Mouse (Mus musculus) hindbrain, postnatal 0 days (tissue): ENCODE data around the gene Spin1. TPM values are rescaled to one million over a fixed set of nuclear protein-coding genes. Genes with fewer than 3 reads are reported as not detected.
A peak's percentile ranks its signal among the peaks of the same experiment; 100 is the strongest.

Experiments used
- ATAC-seq: fragments of 200-750 bp; cut with Nextera tagmentation; 2 replicates; pipeline ENCODE4 v1.8.0; 2017; ENCODE audit warnings: mild to moderate bottlenecking, moderate TSS enrichment, moderate library complexity
- DNase-seq: peaks from one replicate; pipeline ENCODE4 v3.0.0-alpha.2; 2015; ENCODE audit warnings: low spot score
- H3K27ac ChIP-seq: fragments of 300-500 bp; sonication (generic); 2 replicates; pipeline ENCODE4 v1.5.1; 2014; ENCODE audit warnings: mild to moderate bottlenecking
- H3K27me3 ChIP-seq: fragments of 300-500 bp; sonication (generic); 2 replicates; pipeline ENCODE4 v1.6.1; 2014; ENCODE audit warnings: low read length, mixed read lengths; ENCODE audit not compliant: insufficient read depth
- H3K36me3 ChIP-seq: fragments of 300-500 bp; sonication (generic); 2 replicates; pipeline ENCODE4 v1.6.1; 2014; ENCODE audit warnings: low read length, mixed read lengths; ENCODE audit not compliant: insufficient read depth
- H3K4me1 ChIP-seq: fragments of 300-500 bp; sonication (generic); 2 replicates; pipeline ENCODE4 v1.6.1; 2014; ENCODE audit warnings: antibody characterized with exemption, low read length, mixed read lengths; ENCODE audit not compliant: insufficient read depth
- H3K4me2 ChIP-seq: fragments of 300-500 bp; sonication (generic); 2 replicates; pipeline ENCODE4 v1.6.1; 2014; ENCODE audit warnings: low read depth, mild to moderate bottlenecking, low read length, moderate library complexity, mixed read lengths
- H3K4me3 ChIP-seq: fragments of 300-500 bp; sonication (generic); 2 replicates; pipeline ENCODE4 v1.5.1; 2014; ENCODE audit warnings: low read length
- H3K9ac ChIP-seq: fragments of 300-500 bp; sonication (generic); replicated peaks from 2 replicates; pipeline ENCODE4 v1.6.1; 2014; ENCODE audit warnings: mild to moderate bottlenecking, low read length, moderate library complexity, mixed read lengths
- H3K9me3 ChIP-seq: fragments of 300-500 bp; sonication (generic); 2 replicates; pipeline ENCODE4 v1.6.1; 2016; ENCODE audit warnings: low read length, mixed read lengths
- CTCF ChIP-seq: IDR thresholded peaks from 2 replicates; pipeline ENCODE4 v1.5.1; 2016; ENCODE audit warnings: antibody characterized with exemption, control low read depth, low read depth
- WGBS: fragments of 180-500 bp; shearing (Covaris S2); extraction: QIAGEN DNeasy Blood & Tissue Kit; methylation state at CpG from one replicate; pipeline ENCODE4 v1.1.7; 2014; 5-methylcytosine and 5-hydroxymethylcytosine counted together
- polyA plus RNA-seq: library from polyadenylated mRNA; unstranded; fragments of >200 nt; fragmentation: Nextera tagmentation; extraction: Ambion mirVana; gene quantifications from 2 replicates; pipeline ENCODE4 v1.2.1, GENCODE M21; 2015
- total RNA-seq: library from RNA; depleted of rRNA; stranded (reverse); fragments of >200 nt; gene quantifications from 2 replicates; pipeline ENCODE4 v1.2.3, GENCODE M21; 2014

The Spin1 gene
- total and polyA plus RNA-seq, 2 experiments from 2014 or later = 131 to 174 TPM

GRCm38 (mm10) chr13:51170691-51171680 is 70.3 kb downstream of the Spin1 start, which contains the start of gene Nxnl2:
TSS of gene Nxnl2 (plus strand) at chr13:51171022.
- ATAC-seq (peak; percentile 80), DNase-seq (peak; percentile 60)
- Histone ChIP-seq H3K9me3 (no peaks in the 10 kb centered on the region), H3K9ac (peak within 1 kb of the TSS; percentile 44), H3K36me3 (no peaks in the 10 kb centered on the region), H3K4me2 (peak within 1 kb of the TSS; percentile 78), H3K4me3 (peak within 1 kb of the TSS; percentile 42), H3K4me1 (0 out of 2 replicates have a peak, but pooled peaks cover 6% of the 10 kb centered on the region), H3K27ac (no peak within 1 kb of the TSS; the same call in 1 of the 2 replicates), H3K27me3 (no peaks in the 10 kb centered on the region)
- whole genome bisulfite sequencing = under 1% methylated on average over 64 of the region's 64 CpGs
- peak; percentile 61 for TF ChIP-seq CTCF

GRCm38 (mm10) chr13:51172601-51173000 is 71.9 kb downstream of the Spin1 start:
- Histone ChIP-seq H3K27ac (no peak overlapping the region), H3K4me2 (no peak overlapping the region; the same call in 1 of the 2 replicates), H3K9ac (no peak overlapping the region), H3K27me3 (no peaks in the 10 kb centered on the region), H3K9me3 (no peaks in the 10 kb centered on the region), H3K4me1 (0 out of 2 replicates have a peak, but pooled peaks cover 6% of the 10 kb centered on the region), H3K36me3 (no peaks in the 10 kb centered on the region), H3K4me3 (no peak overlapping the region)
- DNase-seq = no peak
- no peak for TF ChIP-seq CTCF
- no peak for ATAC-seq
- WGBS = 74% methylated on average over 7 of the region's 7 CpGs

- Histone ChIP-seq H3K4me1 (no peaks in the 10 kb centered on the region), H3K27ac (no peak overlapping the region), H3K9me3 (no peaks in the 10 kb centered on the region), H3K4me2 (no peak overlapping the region), H3K27me3 (no peaks in the 10 kb centered on the region), H3K4me3 (no peak overlapping the region), H3K9ac (no peak overlapping the region), H3K36me3 (no peaks in the 10 kb centered on the region)
- 76% methylated on average over 10 of the region's 10 CpGs for WGBS
- ATAC-seq (no peak), DNase-seq (no peak)
- no peak for TF ChIP-seq CTCF
Observed at GRCm38 (mm10) chr13:51178932-51179331, 78.3 kb downstream of the Spin1 start.

- Histone ChIP-seq H3K4me1 (no peaks in the 10 kb centered on the region), H3K9ac (no peak overlapping the region), H3K27me3 (no peaks in the 10 kb centered on the region), H3K4me2 (no peak overlapping the region), H3K9me3 (no peaks in the 10 kb centered on the region), H3K27ac (no peak overlapping the region), H3K36me3 (no peaks in the 10 kb centered on the region), H3K4me3 (no peak overlapping the region)
- no peak for DNase-seq
- WGBS = 46% methylated on average over 3 of the region's 3 CpGs
- ATAC-seq = no peak
- TF ChIP-seq CTCF = no peak
Observed at GRCm38 (mm10) chr13:51179362-51179761, 78.7 kb downstream of the Spin1 start.

- Histone ChIP-seq H3K9me3 (no peaks in the 10 kb centered on the region), H3K4me2 (no peak overlapping the region), H3K4me3 (no peak overlapping the region), H3K27ac (no peak overlapping the region), H3K9ac (no peak overlapping the region), H3K27me3 (no peaks in the 10 kb centered on the region), H3K4me1 (no peaks in the 10 kb centered on the region), H3K36me3 (no peaks in the 10 kb centered on the region)
- no peak for TF ChIP-seq CTCF
- DNase-seq = no peak
- ATAC-seq = no peak
- 87% methylated on average over 7 of the region's 7 CpGs for WGBS
Observed at GRCm38 (mm10) chr13:51182236-51182635, 81.6 kb downstream of the Spin1 start.

GRCm38 (mm10) chr13:51184896-51185295 is 84.2 kb downstream of the Spin1 start:
- Histone ChIP-seq H3K4me3 (no peak overlapping the region), H3K4me2 (no peak overlapping the region), H3K9me3 (no peaks in the 10 kb centered on the region), H3K27ac (no peak overlapping the region), H3K9ac (no peak overlapping the region), H3K36me3 (no peaks in the 10 kb centered on the region), H3K27me3 (no peaks in the 10 kb centered on the region), H3K4me1 (no peaks in the 10 kb centered on the region)
- ATAC-seq = no peak
- no peak for DNase-seq
- no peak for TF ChIP-seq CTCF
- 84% methylated on average over 3 of the region's 3 CpGs for WGBS

- H3K9ac ChIP-seq = no peak overlapping the region
- H3K9me3 ChIP-seq = no peaks in the 10 kb centered on the region
- H3K4me3 ChIP-seq = no peak overlapping the region
- no peaks in the 10 kb centered on the region for H3K36me3 ChIP-seq
- H3K27ac ChIP-seq = no peak overlapping the region
- 0 out of 2 replicates have a peak, but pooled peaks have one; percentile 3 for TF ChIP-seq CTCF
- no peak for ATAC-seq
- 73% methylated on average over 3 of the region's 3 CpGs for WGBS
- H3K27me3 ChIP-seq = no peaks in the 10 kb centered on the region
- no peaks in the 10 kb centered on the region for H3K4me1 ChIP-seq
- H3K4me2 ChIP-seq = no peak overlapping the region
- no peak for DNase-seq
Observed at GRCm38 (mm10) chr13:51190336-51190735, 89.7 kb downstream of the Spin1 start.
